11 mouse cellular contexts compared by ENCODE assay signal in the genomic region with DNA sequence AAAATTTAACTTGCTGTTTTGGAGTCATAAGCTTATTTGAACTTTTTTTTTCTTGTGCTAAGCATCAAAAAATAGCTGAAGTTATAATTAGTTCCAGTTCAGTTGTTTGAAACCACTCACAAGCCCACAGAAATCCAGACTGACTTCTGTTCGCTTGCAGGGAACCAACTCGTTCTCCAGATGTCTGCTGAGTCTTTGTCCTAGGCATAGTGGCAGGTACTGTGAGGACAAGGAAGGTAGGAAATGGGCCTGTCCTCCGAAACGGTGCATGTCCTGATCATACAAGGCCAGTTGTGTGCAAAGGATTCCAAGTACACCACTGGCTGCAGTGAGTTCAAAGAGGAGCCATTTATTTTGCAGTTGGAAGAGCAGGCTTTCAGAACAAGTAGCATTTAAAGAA.
"Had no signal": no experiment of that assay in that cellular context is flagged by ENCODE, and none has a peak within 500 bp of the region (broad histone marks: within the 10 kb centered on the region; RNA-seq: fewer than 3 reads in every experiment).

No protein-coding gene starts in this region.

- H3K4me1 ChIP-seq: limb, embryonic 10.5 days; liver, embryonic 15.5 days; midbrain, embryonic 13.5 days had no signal

- H3K4me3 ChIP-seq: limb, embryonic 10.5 days; liver, embryonic 15.5 days; midbrain, embryonic 13.5 days had no signal

- DNase-seq: lung, adult 2 months; lung, postnatal 36 days; right cerebral cortex, postnatal 14 days; thymus, postnatal 14 days had no signal

- H3K27ac ChIP-seq: limb, embryonic 10.5 days; liver, embryonic 15.5 days; midbrain, embryonic 13.5 days had no signal

- H3K9me3 ChIP-seq: limb, embryonic 10.5 days; liver, embryonic 15.5 days; midbrain, embryonic 13.5 days had no signal

- ATAC-seq: inflammation-experienced regulatory T-cells, adult 6 months; intestine, postnatal 0 days; lung, postnatal 0 days; midbrain, embryonic 13.5 days had no signal

- H3K36me3 ChIP-seq: limb, embryonic 10.5 days; liver, embryonic 15.5 days; midbrain, embryonic 13.5 days had no signal

- H3K27me3 ChIP-seq: liver, embryonic 15.5 days; midbrain, embryonic 13.5 days had no signal

- H3K9ac ChIP-seq: liver, embryonic 15.5 days; midbrain, embryonic 13.5 days had no signal

- H3K4me2 ChIP-seq: liver, embryonic 11.5 days; liver, embryonic 15.5 days; midbrain, embryonic 13.5 days had no signal
